Mouse (Mus musculus): ENCODE results near the gene Cd81.

Cd81 gene

DNA sequence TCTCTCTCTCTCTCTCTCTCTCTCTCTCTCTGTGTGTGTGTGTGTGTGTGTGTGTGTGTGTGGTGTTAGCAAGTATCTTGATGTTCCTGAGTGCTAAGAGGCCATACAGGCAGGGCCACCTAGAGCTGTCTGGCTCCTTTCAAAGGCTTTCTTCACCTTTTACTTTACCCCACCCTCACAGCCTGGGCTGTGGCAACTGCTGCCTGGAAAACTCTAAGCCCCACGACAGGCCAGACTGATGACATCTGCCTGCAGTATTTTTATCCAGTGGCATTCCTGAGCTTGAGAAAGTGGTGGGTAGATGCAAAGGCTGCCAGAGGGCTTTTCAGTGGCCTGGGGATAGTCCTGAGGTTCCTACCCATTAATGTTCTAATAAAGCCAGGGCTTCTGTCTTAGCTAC is 59.9 kb downstream of the Cd81 start:
- no peak for DNase-seq (ENCODE audit: low spot score)

DNA sequence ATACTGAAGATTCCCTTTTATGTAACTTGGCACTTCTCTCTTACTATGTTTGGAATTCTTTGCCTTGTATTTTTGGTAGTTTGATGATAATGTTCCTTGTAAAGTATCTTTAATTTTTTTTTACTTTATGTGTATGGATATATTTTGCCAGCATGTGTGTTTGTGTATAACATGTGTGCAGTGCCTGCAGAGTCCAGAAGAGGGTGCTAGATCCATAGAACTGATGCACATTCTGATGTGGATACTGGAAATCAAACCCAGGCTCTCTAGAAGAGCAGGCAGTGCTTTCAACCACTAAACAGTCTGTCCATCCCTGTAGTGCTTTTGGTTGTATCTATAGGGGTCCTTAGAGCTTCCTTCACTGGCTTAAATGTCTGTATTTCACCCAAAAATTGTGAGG is 62.2 kb downstream of the Cd81 start:
- DNase-seq (ENCODE audit: low spot score): no peak

DNA sequence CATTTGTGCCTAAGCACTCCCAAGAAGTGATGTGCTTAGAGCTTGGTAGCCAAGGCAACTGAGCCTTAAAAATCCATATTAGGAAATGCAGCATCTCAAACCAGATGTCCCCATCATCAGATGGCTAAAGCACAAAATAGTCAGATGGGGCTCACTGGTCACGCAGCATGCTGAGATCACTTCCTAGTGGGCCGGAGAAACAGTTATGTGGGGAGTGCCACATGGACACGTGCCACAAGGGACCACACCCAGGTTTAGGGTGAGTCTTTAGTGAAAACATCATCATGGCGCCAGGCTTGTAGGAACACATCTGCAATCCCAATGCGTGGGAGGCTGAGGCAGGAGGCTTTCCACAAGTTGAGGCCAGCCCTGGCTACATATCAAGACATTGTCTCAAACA is 64.0 kb downstream of the Cd81 start:
- DNase-seq (ENCODE audit: low spot score): no peak
